Mouse (Mus musculus) neutrophil, adult 59 days (primary cell): ENCODE data around the gene Tinag. TPM values are rescaled to one million over a fixed set of nuclear protein-coding genes. Genes with fewer than 3 reads are reported as not detected.

Experiments used
- total RNA-seq, 2 experiments: library from RNA; stranded (reverse); gene quantifications; 1 replicate in 1 of 2; 2 replicates in 1 of 2; pipeline ENCODE4 v1.2.4; 2023

The Tinag gene
- not detected for total RNA-seq

GRCm38 (mm10) chr9:77045585-77045984, at the start of gene Tinag:
Gene Tinag, minus strand, starts transcription at chr9:77045794.

